Mouse (Mus musculus): ENCODE measurements around the gene Ano10. TPM values are rescaled to one million over a fixed set of nuclear protein-coding genes. Genes with fewer than 3 reads are reported as not detected.
A peak's percentile ranks its signal among the peaks of the same experiment; 100 is the strongest.

The Ano10 gene
- total and polyA plus RNA-seq, 2 experiments from 2014 or later = 32.0 to 35.3 TPM

DNA sequence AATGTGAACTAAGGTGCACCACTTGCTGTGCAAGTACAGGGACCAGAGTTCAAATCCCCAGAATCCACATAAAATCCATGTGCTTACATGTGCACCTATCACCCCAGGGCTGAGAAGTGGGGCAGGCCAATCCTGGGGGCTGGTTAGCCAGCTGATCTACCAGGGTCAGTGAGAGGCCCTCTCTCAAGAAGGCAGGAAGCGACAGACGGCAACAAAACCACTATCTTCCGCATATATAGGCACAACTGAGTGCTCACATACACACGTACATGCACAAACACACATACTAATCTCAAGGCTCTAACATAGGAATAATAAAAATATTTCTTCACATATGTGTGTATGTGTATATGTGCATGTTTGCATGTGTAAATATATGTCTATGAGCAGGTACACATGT lies 67.8 kb downstream of the Ano10 start:
- H3K4me2 ChIP-seq (ENCODE audit: low read depth) = no peak overlapping the region
- no peaks in the 10 kb centered on the region for H3K9me3 ChIP-seq (ENCODE audit: low read length)
- H3K27ac ChIP-seq (ENCODE audit: low read depth, low read length) = no peak overlapping the region
- no peaks in the 10 kb centered on the region for H3K27me3 ChIP-seq (ENCODE audit: insufficient read depth, low read length)
- H3K4me1 ChIP-seq (ENCODE audit: insufficient read depth) = peaks cover 7% of the 10 kb centered on the region; the same call in 1 of the 2 replicates
- WGBS = 93% methylated on average over 4 of the region's 4 CpGs
- no peak for ATAC-seq
- H3K36me3 ChIP-seq (ENCODE audit: insufficient read depth) = 0 out of 2 replicates have a peak, but pooled peaks cover 3% of the 10 kb centered on the region
- H3K9ac ChIP-seq = no peak overlapping the region
- no peak overlapping the region for H3K4me3 ChIP-seq (ENCODE audit: low read depth, low read length)
- TF ChIP-seq CTCF (IDR thresholded peaks at IDR 0.05; ENCODE audit: low read depth) = no peak
- DNase-seq = no peak

DNA sequence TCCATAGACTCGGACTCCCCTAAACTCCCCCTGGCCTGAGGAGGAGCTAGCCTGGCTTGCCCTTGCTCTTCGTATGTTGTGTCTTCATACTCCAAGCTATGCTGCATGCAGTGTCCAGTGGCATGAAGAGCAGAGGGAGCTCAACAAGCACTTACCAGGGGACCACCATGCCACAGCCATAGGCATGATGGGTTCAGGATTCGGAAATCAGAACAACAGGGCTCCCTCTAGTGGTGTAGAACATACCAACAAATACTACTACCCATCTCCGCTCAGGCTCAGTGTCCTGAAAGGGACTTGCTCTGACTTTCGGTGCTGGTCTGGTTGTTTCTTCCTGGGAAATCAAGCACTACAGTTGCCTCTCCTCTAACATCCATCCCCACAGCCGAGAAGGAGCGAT lies 68.9 kb downstream of the Ano10 start:
- no peaks in the 10 kb centered on the region for H3K27me3 ChIP-seq (ENCODE audit: insufficient read depth, low read length)
- H3K4me2 ChIP-seq (ENCODE audit: low read depth) = no peak overlapping the region
- H3K9ac ChIP-seq = no peak overlapping the region
- TF ChIP-seq CTCF (IDR thresholded peaks at IDR 0.05; ENCODE audit: low read depth) = peak; percentile 79
- ATAC-seq (peak; percentile 71), DNase-seq (peak; percentile 78)
- H3K4me1 ChIP-seq (ENCODE audit: insufficient read depth) = peaks cover 7% of the 10 kb centered on the region; the same call in 1 of the 2 replicates
- H3K27ac ChIP-seq (ENCODE audit: low read depth, low read length) = no peak overlapping the region
- H3K9me3 ChIP-seq (ENCODE audit: low read length) = no peaks in the 10 kb centered on the region
- H3K4me3 ChIP-seq (ENCODE audit: low read depth, low read length) = no peak overlapping the region
- WGBS = 48% methylated on average over 7 of the region's 7 CpGs
- H3K36me3 ChIP-seq (ENCODE audit: insufficient read depth) = 0 out of 2 replicates have a peak, but pooled peaks cover 3% of the 10 kb centered on the region

- TF ChIP-seq CTCF (IDR thresholded peaks at IDR 0.05; ENCODE audit: low read depth) = no peak
- ATAC-seq (peak; percentile 50), DNase-seq (no peak)
- no peaks in the 10 kb centered on the region for H3K9me3 ChIP-seq (ENCODE audit: low read length)
- no peak overlapping the region for H3K4me3 ChIP-seq (ENCODE audit: low read depth, low read length)
- no peak overlapping the region for H3K27ac ChIP-seq (ENCODE audit: low read depth, low read length)
- H3K9ac ChIP-seq = no peak overlapping the region
- H3K27me3 ChIP-seq (ENCODE audit: insufficient read depth, low read length) = no peaks in the 10 kb centered on the region
- 13% methylated on average over 8 of the region's 8 CpGs for WGBS
- peaks cover 7% of the 10 kb centered on the region; the same call in 1 of the 2 replicates for H3K4me1 ChIP-seq (ENCODE audit: insufficient read depth)
- H3K4me2 ChIP-seq (ENCODE audit: low read depth) = no peak overlapping the region
- H3K36me3 ChIP-seq (ENCODE audit: insufficient read depth) = no peaks in the 10 kb centered on the region
These were observed 71.2 kb downstream of the Ano10 start for GRCm38 (mm10) chr9:122223005-122223404.

- Histone ChIP-seq H3K9me3 (ENCODE audit: low read length) (no peaks in the 10 kb centered on the region), H3K4me1 (ENCODE audit: insufficient read depth) (peaks cover 3% of the 10 kb centered on the region; the same call in 1 of the 2 replicates), H3K4me3 (ENCODE audit: low read depth, low read length) (no peak overlapping the region), H3K27me3 (ENCODE audit: insufficient read depth, low read length) (no peaks in the 10 kb centered on the region), H3K27ac (ENCODE audit: low read depth, low read length) (no peak overlapping the region), H3K36me3 (ENCODE audit: insufficient read depth) (no peaks in the 10 kb centered on the region), H3K4me2 (ENCODE audit: low read depth) (no peak overlapping the region), H3K9ac (no peak overlapping the region)
- no peak for TF ChIP-seq CTCF (IDR thresholded peaks at IDR 0.05; ENCODE audit: low read depth)
- DNase-seq (no peak), ATAC-seq (no peak)
- WGBS = 71% methylated on average over 2 of the region's 2 CpGs
These were observed 74.3 kb downstream of the Ano10 start for GRCm38 (mm10) chr9:122219934-122220333.

DNA sequence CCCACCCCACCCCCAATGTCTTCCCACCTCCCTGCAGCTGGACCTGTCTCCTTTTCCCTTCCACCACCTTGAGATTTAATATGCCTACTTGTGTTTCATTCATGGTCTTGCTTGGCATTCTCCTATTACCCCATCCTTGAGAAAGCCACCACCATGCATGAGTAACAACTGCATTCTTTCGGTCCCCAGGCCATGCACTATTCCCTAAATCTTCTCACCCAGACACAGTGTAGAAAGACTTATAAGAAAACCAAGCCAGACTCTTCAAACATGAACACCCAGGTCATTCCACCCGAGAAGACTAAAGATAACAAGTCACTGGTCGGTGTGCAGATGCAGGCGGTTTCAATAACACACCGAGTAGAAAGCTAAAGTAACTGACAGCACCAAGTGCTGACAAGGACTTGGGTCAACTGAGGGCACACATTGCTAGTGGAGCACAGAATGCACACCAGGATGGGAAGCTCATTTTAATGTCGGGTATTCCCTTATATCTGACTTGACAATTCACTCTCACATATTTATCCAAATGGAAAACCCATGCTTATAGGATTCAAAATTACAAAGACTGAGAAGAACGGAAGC lies 77.2 kb downstream of the Ano10 start:
- no peak overlapping the region for H3K4me2 ChIP-seq (ENCODE audit: low read depth)
- ATAC-seq (no peak), DNase-seq (no peak)
- H3K27me3 ChIP-seq (ENCODE audit: insufficient read depth, low read length) = no peaks in the 10 kb centered on the region
- H3K9ac ChIP-seq = no peak overlapping the region
- no peak overlapping the region for H3K27ac ChIP-seq (ENCODE audit: low read depth, low read length)
- no peak for TF ChIP-seq CTCF (IDR thresholded peaks at IDR 0.05; ENCODE audit: low read depth)
- no peaks in the 10 kb centered on the region for H3K9me3 ChIP-seq (ENCODE audit: low read length)
- no peak overlapping the region for H3K4me3 ChIP-seq (ENCODE audit: low read depth, low read length)
- no peaks in the 10 kb centered on the region for H3K36me3 ChIP-seq (ENCODE audit: insufficient read depth)
- WGBS = 91% methylated on average over 7 of the region's 7 CpGs
- no peaks in the 10 kb centered on the region for H3K4me1 ChIP-seq (ENCODE audit: insufficient read depth)

DNA sequence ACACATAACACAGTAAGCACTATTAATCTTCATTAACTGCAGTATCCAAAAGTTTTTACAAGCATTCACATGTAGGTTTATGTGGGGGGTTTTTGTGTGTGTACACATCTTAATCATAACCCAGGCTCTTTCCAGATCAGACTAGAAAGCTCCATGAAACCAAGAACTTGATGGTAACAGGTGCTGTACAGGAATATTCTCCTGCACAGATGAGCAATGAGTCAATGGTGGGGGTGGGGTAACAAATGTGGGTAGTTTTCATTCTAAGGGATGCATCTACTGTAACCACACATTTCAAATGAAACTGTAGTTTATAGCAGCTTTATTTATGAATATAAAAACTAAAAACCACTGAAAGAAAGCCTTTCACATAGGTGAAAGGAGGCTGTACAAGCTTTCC lies 79.1 kb downstream of the Ano10 start:
- H3K27ac ChIP-seq (ENCODE audit: low read depth, low read length) = no peak overlapping the region
- no peaks in the 10 kb centered on the region for H3K9me3 ChIP-seq (ENCODE audit: low read length)
- no peaks in the 10 kb centered on the region for H3K36me3 ChIP-seq (ENCODE audit: insufficient read depth)
- H3K4me2 ChIP-seq (ENCODE audit: low read depth) = no peak overlapping the region
- H3K4me3 ChIP-seq (ENCODE audit: low read depth, low read length) = no peak overlapping the region
- no peak for TF ChIP-seq CTCF (IDR thresholded peaks at IDR 0.05; ENCODE audit: low read depth)
- no peaks in the 10 kb centered on the region for H3K4me1 ChIP-seq (ENCODE audit: insufficient read depth)
- H3K9ac ChIP-seq = no peak overlapping the region
- ATAC-seq (no peak), DNase-seq (no peak)
- H3K27me3 ChIP-seq (ENCODE audit: insufficient read depth, low read length) = no peaks in the 10 kb centered on the region

DNA sequence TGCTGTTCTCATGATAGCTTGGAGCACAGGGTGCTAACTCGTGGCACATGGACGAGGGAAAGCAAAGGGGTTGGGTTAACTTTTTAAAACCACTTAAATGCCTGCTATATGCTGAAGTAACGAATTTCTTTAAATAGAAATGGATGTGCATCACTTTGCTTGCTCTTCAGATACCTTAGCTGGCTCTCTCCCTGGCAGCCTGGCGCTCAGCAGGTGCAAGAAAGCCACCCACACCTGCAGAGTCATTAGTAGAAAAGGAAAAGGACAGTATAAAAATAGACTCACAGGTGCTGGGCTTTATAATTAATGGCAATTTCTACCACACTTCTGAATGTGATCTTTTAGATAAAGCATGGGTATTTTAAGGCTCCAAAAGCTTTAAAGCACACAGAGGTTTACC lies 85.9 kb downstream of the Ano10 start:
- WGBS = 67% methylated on average over 4 of the region's 4 CpGs
- H3K36me3 ChIP-seq (ENCODE audit: insufficient read depth) = no peaks in the 10 kb centered on the region
- no peak overlapping the region for H3K9ac ChIP-seq
- no peaks in the 10 kb centered on the region for H3K4me1 ChIP-seq (ENCODE audit: insufficient read depth)
- TF ChIP-seq CTCF (IDR thresholded peaks at IDR 0.05; ENCODE audit: low read depth) = no peak
- DNase-seq (no peak), ATAC-seq (no peak)
- H3K4me3 ChIP-seq (ENCODE audit: low read depth, low read length) = no peak overlapping the region
- no peak overlapping the region for H3K4me2 ChIP-seq (ENCODE audit: low read depth)
- H3K9me3 ChIP-seq (ENCODE audit: low read length) = no peaks in the 10 kb centered on the region
- H3K27ac ChIP-seq (ENCODE audit: low read depth, low read length) = no peak overlapping the region
- no peaks in the 10 kb centered on the region for H3K27me3 ChIP-seq (ENCODE audit: insufficient read depth, low read length)

Data from forebrain, postnatal 0 days (tissue).